Comparison of ENCODE assay signal across 17 mouse cellular contexts in the genomic region with DNA sequence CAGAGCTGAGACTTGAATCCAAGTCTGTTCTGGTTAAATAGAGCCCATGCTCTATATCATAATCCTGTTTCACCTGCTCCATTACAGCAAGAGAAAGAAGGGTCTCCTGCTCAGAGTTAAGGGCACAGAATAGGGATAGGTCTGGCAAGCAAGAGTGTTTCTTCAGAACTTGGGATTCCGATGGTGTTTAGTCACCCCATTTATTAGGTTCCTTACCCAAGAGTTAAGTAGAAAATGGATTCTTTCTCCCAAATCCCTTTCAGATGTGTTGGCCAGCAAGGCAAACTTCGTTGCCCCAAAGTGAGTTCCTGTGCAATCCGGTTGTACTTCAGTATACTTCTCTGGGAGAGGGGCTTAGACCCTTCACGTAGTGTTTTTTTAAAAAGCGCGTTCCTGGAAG.
"Had no signal": no experiment of that assay in that cellular context is flagged by ENCODE, and none has a peak within 500 bp of the region (broad histone marks: within the 10 kb centered on the region; RNA-seq: fewer than 3 reads in every experiment).

No protein-coding gene starts in this region.

- DNase-seq: liver, postnatal 0 days; lung, adult 2 months; lung, postnatal 14 days; lung, postnatal 36 days; right cerebral cortex, postnatal 25 days; thymus, adult 2 months; thymus, postnatal 25 days; thymus, postnatal 4 days had no signal

- ATAC-seq: liver, postnatal 0 days; lung, postnatal 0 days; midbrain, embryonic 13.5 days; midbrain, embryonic 15.5 days had no signal

- H3K4me1 ChIP-seq: lung, embryonic 15.5 days; megakaryocyte, embryonic 14.5 days; midbrain, embryonic 13.5 days; midbrain, embryonic 15.5 days; neural tube, embryonic 12.5 days; stomach, embryonic 15.5 days had no signal

- H3K27ac ChIP-seq: lung, embryonic 15.5 days; macrophage; midbrain, embryonic 13.5 days; midbrain, embryonic 15.5 days; neural tube, embryonic 12.5 days; stomach, embryonic 15.5 days; stomach, postnatal 0 days had no signal

- H3K4me3 ChIP-seq: lung, embryonic 15.5 days; megakaryocyte, embryonic 14.5 days; midbrain, embryonic 13.5 days; midbrain, embryonic 15.5 days; neural tube, embryonic 12.5 days; stomach, embryonic 15.5 days had no signal
